Mouse (Mus musculus) cerebellum, adult 9-11 months (tissue): ENCODE measurements around the gene Ywhaq.

ENCODE experiments used
- DNase-seq: peaks from one replicate; pipeline ENCODE4 v3.0.0; 2022

Gene Ywhaq

GRCm38 (mm10) chr12:21417100-21418070 lies at the start of gene Ywhaq:
Gene Ywhaq (minus strand): TSS chr12:21417637.
- DNase-seq = peak; percentile 99

GRCm38 (mm10) chr12:21463448-21463891 lies 46.0 kb upstream of the Ywhaq start:
- DNase-seq = no peak

- DNase-seq = no peak
Observed at GRCm38 (mm10) chr12:21462658-21463057, 45.2 kb upstream of the Ywhaq start.

- DNase-seq = no peak
Observed at GRCm38 (mm10) chr12:21459681-21460080, 42.2 kb upstream of the Ywhaq start.

- DNase-seq = no peak
Observed at GRCm38 (mm10) chr12:21456021-21456420, 38.6 kb upstream of the Ywhaq start.

- DNase-seq = no peak
Observed at GRCm38 (mm10) chr12:21451752-21452151, 34.3 kb upstream of the Ywhaq start.

GRCm38 (mm10) chr12:21451351-21451750 lies 33.9 kb upstream of the Ywhaq start:
- no peak for DNase-seq

GRCm38 (mm10) chr12:21443783-21444182 lies 26.3 kb upstream of the Ywhaq start:
- no peak for DNase-seq

- DNase-seq = no peak
Observed at GRCm38 (mm10) chr12:21441870-21442269, 24.4 kb upstream of the Ywhaq start.

GRCm38 (mm10) chr12:21439428-21439827 lies 22.0 kb upstream of the Ywhaq start:
- DNase-seq = no peak

- no peak for DNase-seq
Observed at GRCm38 (mm10) chr12:21438750-21439394, 21.4 kb upstream of the Ywhaq start.

GRCm38 (mm10) chr12:21438294-21438693 lies 20.9 kb upstream of the Ywhaq start:
- DNase-seq = no peak

- DNase-seq = no peak
Observed at GRCm38 (mm10) chr12:21431950-21432349, 14.5 kb upstream of the Ywhaq start.

- DNase-seq = no peak
Observed at GRCm38 (mm10) chr12:21431039-21431438, 13.6 kb upstream of the Ywhaq start.

GRCm38 (mm10) chr12:21430140-21430539 lies 12.7 kb upstream of the Ywhaq start:
- no peak for DNase-seq

GRCm38 (mm10) chr12:21429021-21429420 lies 11.6 kb upstream of the Ywhaq start:
- no peak for DNase-seq

- no peak for DNase-seq
Observed at GRCm38 (mm10) chr12:21426065-21426940, 8.9 kb upstream of the Ywhaq start.

GRCm38 (mm10) chr12:21424683-21425082 lies 7.2 kb upstream of the Ywhaq start:
- DNase-seq = no peak

- DNase-seq = peak; percentile 68
Observed at GRCm38 (mm10) chr12:21418621-21419131, 1.2 kb upstream of the Ywhaq start.

- DNase-seq = no peak
Observed at GRCm38 (mm10) chr12:21418083-21418482, 646 bp upstream of the Ywhaq start.

- DNase-seq = peak; percentile 66
Observed at GRCm38 (mm10) chr12:21416506-21416905, 931 bp downstream of the Ywhaq start.

GRCm38 (mm10) chr12:21410620-21411019 lies 6.8 kb downstream of the Ywhaq start:
- no peak for DNase-seq

GRCm38 (mm10) chr12:21409651-21410050 lies 7.8 kb downstream of the Ywhaq start:
- DNase-seq = no peak
